Mouse (Mus musculus): ENCODE measurements at regions not wholly inside any gene's neighbourhood (a gene's known extent, or its start where the extent isn't known, plus 50 kb on each side); places are given as distances from the start of the nearest gene placed in this dataset.

DNA sequence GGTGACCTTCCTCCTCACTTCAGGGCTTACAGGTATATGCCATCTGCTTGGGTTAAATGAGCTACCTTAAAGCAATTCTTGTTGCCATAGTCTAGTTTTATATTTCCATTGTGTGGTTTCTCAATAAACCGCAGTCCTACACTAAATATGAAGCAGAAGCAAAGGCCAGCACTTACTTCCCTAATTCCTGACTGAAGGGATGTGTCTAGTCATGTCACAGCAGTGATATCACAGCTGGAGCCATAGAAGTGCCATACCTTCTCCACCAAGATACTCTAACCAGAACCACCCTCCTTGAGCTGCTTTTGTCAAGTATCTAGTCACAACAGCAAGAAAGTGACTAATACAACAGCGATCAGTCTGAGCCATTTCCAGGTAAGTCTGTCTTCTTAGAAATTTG, 283.6 kb upstream of the Myo3a start:
- Histone ChIP-seq H3K4me1 (replicated peaks; ENCODE audit: control insufficient read depth, insufficient read depth, low read length) (no peaks in the 10 kb centered on the region), H3K27me3 (ENCODE audit: control insufficient read depth, insufficient read depth, low read length) (no peaks in the 10 kb centered on the region), H3K4me2 (replicated peaks) (no peak overlapping the region), H3K9me3 (ENCODE audit: control insufficient read depth, low read length) (no peaks in the 10 kb centered on the region), H3K4me3 (replicated peaks; ENCODE audit: low read length) (no peak overlapping the region), H3K36me3 (replicated peaks; ENCODE audit: control insufficient read depth, insufficient read depth) (no peaks in the 10 kb centered on the region), H3K27ac (no peak overlapping the region), H3K9ac (no peak overlapping the region)
- 90% methylated on average over 2 of the region's 2 CpGs for WGBS
- ATAC-seq (ENCODE audit: low FRiP score) (no peak), DNase-seq (ENCODE audit: low spot score) (no peak)

GRCm38 (mm10) chr2:21946484-21946883, 280.8 kb upstream of the Myo3a start:
- no peak overlapping the region for H3K27ac ChIP-seq
- WGBS: 68% methylated on average over 2 of the region's 2 CpGs
- H3K9me3 ChIP-seq (ENCODE audit: control insufficient read depth, low read length): no peaks in the 10 kb centered on the region
- H3K36me3 ChIP-seq (replicated peaks; ENCODE audit: control insufficient read depth, insufficient read depth): no peaks in the 10 kb centered on the region
- DNase-seq (ENCODE audit: low spot score) (no peak), ATAC-seq (ENCODE audit: low FRiP score) (no peak)
- no peak overlapping the region for H3K9ac ChIP-seq
- H3K4me3 ChIP-seq (replicated peaks; ENCODE audit: low read length): no peak overlapping the region
- H3K27me3 ChIP-seq (ENCODE audit: control insufficient read depth, insufficient read depth, low read length): no peaks in the 10 kb centered on the region
- H3K4me2 ChIP-seq (replicated peaks): no peak overlapping the region
- no peaks in the 10 kb centered on the region for H3K4me1 ChIP-seq (replicated peaks; ENCODE audit: control insufficient read depth, insufficient read depth, low read length)

DNA sequence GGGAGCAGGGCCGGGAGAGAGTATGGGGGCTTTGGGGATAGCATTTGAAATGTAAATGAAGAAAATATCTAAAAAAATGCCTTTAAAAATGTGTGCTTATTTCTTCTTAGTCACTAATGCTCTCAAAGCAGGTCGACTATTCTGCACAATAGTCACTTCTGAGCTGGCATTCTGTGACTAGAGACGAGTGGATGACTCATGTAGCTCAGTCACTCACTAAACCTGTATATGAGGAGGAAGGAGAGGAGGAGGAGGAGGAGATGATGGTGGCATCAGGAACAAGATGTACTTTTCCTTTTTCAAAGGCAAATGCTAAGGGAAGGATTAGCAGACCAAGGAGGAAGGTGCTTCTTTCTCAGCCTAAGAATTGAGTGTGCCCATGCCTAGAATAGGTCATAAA, 276.0 kb upstream of the Myo3a start:
- Histone ChIP-seq H3K27me3 (ENCODE audit: control insufficient read depth, insufficient read depth, low read length) (no peaks in the 10 kb centered on the region), H3K36me3 (replicated peaks; ENCODE audit: control insufficient read depth, insufficient read depth) (no peaks in the 10 kb centered on the region), H3K4me3 (replicated peaks; ENCODE audit: low read length) (no peak overlapping the region), H3K4me1 (replicated peaks; ENCODE audit: control insufficient read depth, insufficient read depth, low read length) (0 out of 2 replicates have a peak, but pooled peaks cover under 1% of the 10 kb centered on the region), H3K4me2 (replicated peaks) (no peak overlapping the region), H3K9me3 (ENCODE audit: control insufficient read depth, low read length) (no peaks in the 10 kb centered on the region), H3K9ac (no peak overlapping the region), H3K27ac (no peak overlapping the region)
- ATAC-seq (ENCODE audit: low FRiP score) (no peak), DNase-seq (ENCODE audit: low spot score) (no peak)
- 77% methylated on average over 3 of the region's 3 CpGs for WGBS

GRCm38 (mm10) chr2:21956112-21956963, 271.0 kb upstream of the Myo3a start:
- ATAC-seq (ENCODE audit: low FRiP score) (peak; percentile 56), DNase-seq (ENCODE audit: low spot score) (no peak)
- Histone ChIP-seq H3K36me3 (replicated peaks; ENCODE audit: control insufficient read depth, insufficient read depth) (no peaks in the 10 kb centered on the region), H3K4me3 (replicated peaks; ENCODE audit: low read length) (no peak overlapping the region), H3K9me3 (ENCODE audit: control insufficient read depth, low read length) (no peaks in the 10 kb centered on the region), H3K4me2 (replicated peaks) (no peak overlapping the region), H3K9ac (0 out of 2 replicates have a peak overlapping the region, but pooled peaks have one; percentile 13), H3K4me1 (replicated peaks; ENCODE audit: control insufficient read depth, insufficient read depth, low read length) (0 out of 2 replicates have a peak, but pooled peaks cover 17% of the 10 kb centered on the region), H3K27ac (peak overlapping the region; percentile 63), H3K27me3 (ENCODE audit: control insufficient read depth, insufficient read depth, low read length) (no peaks in the 10 kb centered on the region)
- WGBS: 42% methylated on average over 3 of the region's 3 CpGs

DNA sequence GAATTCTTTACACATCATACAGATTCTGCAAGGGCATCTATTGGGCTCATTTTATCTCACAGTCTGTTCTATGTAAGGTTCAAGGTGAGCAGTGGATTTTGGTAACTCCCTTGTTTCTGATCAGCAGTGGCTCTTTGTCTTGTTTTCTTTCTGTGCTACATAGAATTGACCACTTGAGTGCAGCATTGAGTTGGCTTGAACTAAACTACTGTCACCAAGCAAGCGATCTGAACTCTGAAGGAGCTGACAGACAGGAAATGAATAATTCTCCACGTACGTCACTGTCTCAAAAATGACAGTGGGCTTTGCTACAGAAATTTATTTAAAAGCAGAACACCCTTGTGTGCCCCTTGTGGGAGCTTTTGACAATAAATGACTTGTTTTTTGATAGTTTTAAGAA, 268.9 kb upstream of the Myo3a start:
- Histone ChIP-seq H3K36me3 (replicated peaks; ENCODE audit: control insufficient read depth, insufficient read depth) (no peaks in the 10 kb centered on the region), H3K4me3 (replicated peaks; ENCODE audit: low read length) (no peak overlapping the region), H3K9ac (peak overlapping the region; percentile 47), H3K9me3 (ENCODE audit: control insufficient read depth, low read length) (no peaks in the 10 kb centered on the region), H3K27me3 (ENCODE audit: control insufficient read depth, insufficient read depth, low read length) (no peaks in the 10 kb centered on the region), H3K4me1 (replicated peaks; ENCODE audit: control insufficient read depth, insufficient read depth, low read length) (0 out of 2 replicates have a peak, but pooled peaks cover 26% of the 10 kb centered on the region), H3K27ac (peak overlapping the region; percentile 80), H3K4me2 (replicated peaks) (peak overlapping the region; percentile 33)
- ATAC-seq (ENCODE audit: low FRiP score) (peak; percentile 75), DNase-seq (ENCODE audit: low spot score) (peak; percentile 91)
- 0% methylated on average over 3 of the region's 3 CpGs for whole genome bisulfite sequencing

GRCm38 (mm10) chr2:21958802-21959201, 268.5 kb upstream of the Myo3a start:
- no peak for DNase-seq (ENCODE audit: low spot score)
- H3K27ac ChIP-seq: peak overlapping the region; percentile 80
- no peaks in the 10 kb centered on the region for H3K27me3 ChIP-seq (ENCODE audit: control insufficient read depth, insufficient read depth, low read length)
- no peaks in the 10 kb centered on the region for H3K36me3 ChIP-seq (replicated peaks; ENCODE audit: control insufficient read depth, insufficient read depth)
- H3K4me1 ChIP-seq (replicated peaks; ENCODE audit: control insufficient read depth, insufficient read depth, low read length): peaks cover 30% of the 10 kb centered on the region; the same call in 1 of the 2 replicates
- 43% methylated on average over 3 of the region's 3 CpGs for WGBS
- H3K9me3 ChIP-seq (ENCODE audit: control insufficient read depth, low read length): no peaks in the 10 kb centered on the region
- no peak for ATAC-seq (ENCODE audit: low FRiP score)
- H3K4me3 ChIP-seq (replicated peaks; ENCODE audit: low read length): no peak overlapping the region
- peak overlapping the region; percentile 16 for H3K9ac ChIP-seq
- peak overlapping the region; percentile 33 for H3K4me2 ChIP-seq (replicated peaks)

DNA sequence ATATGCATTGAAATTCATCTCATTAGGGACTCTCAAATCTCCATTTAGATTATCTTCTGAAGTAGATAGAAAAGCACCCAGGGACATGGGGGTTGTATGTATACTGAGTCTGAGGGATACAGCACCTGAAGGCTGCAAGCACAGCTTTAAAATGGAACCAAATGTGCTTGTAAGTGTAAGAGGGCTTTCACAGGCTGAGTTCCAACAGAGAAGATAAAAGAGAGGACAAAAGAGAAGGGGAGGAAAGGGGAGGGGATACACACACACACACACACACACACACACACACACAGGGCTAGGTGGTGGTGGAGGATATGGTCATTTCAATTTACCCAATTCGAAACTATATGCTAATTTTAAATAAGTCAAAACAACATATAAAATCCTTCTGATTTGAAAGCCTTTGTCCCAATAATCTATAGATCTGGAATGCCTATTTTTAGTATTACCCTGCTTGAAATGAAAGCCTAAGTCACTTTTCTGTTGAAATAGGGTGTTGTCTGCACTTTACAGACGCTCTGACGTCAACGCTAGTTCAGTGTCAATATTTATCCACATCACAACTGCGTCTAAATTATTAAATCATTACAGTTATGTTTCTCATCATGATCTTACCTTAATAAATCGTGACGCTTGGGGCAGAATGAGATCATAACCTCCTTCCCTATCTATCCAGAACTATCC, 263.8 kb upstream of the Myo3a start:
- H3K27ac ChIP-seq: peak overlapping the region; percentile 86
- 5% methylated on average over 7 of the region's 7 CpGs for WGBS

GRCm38 (mm10) chr2:21964027-21964605, 263.2 kb upstream of the Myo3a start:
- peak overlapping the region; percentile 86 for H3K27ac ChIP-seq

More for the DNA sequence above, 263.8 kb upstream of the Myo3a start:
- Histone ChIP-seq H3K9me3 (ENCODE audit: control insufficient read depth, low read length) (no peaks in the 10 kb centered on the region), H3K9ac (peak overlapping the region; percentile 49), H3K4me2 (replicated peaks) (peak overlapping the region; percentile 49), H3K36me3 (replicated peaks; ENCODE audit: control insufficient read depth, insufficient read depth) (no peaks in the 10 kb centered on the region), H3K4me3 (replicated peaks; ENCODE audit: low read length) (peak overlapping the region; percentile 18), H3K27me3 (ENCODE audit: control insufficient read depth, insufficient read depth, low read length) (no peaks in the 10 kb centered on the region), H3K4me1 (replicated peaks; ENCODE audit: control insufficient read depth, insufficient read depth, low read length) (peaks cover 27% of the 10 kb centered on the region; the same call in 1 of the 2 replicates)
- ATAC-seq (ENCODE audit: low FRiP score) (peak; percentile 62), DNase-seq (ENCODE audit: low spot score) (peak; percentile 50)

More at GRCm38 (mm10) chr2:21964027-21964605, 263.2 kb upstream of the Myo3a start:
- Histone ChIP-seq H3K4me3 (replicated peaks; ENCODE audit: low read length) (peak overlapping the region; percentile 18), H3K9ac (peak overlapping the region; percentile 49), H3K9me3 (ENCODE audit: control insufficient read depth, low read length) (no peaks in the 10 kb centered on the region), H3K4me1 (replicated peaks; ENCODE audit: control insufficient read depth, insufficient read depth, low read length) (peaks cover 21% of the 10 kb centered on the region; the same call in 1 of the 2 replicates), H3K4me2 (replicated peaks) (peak overlapping the region; percentile 49), H3K36me3 (replicated peaks; ENCODE audit: control insufficient read depth, insufficient read depth) (no peaks in the 10 kb centered on the region), H3K27me3 (ENCODE audit: control insufficient read depth, insufficient read depth, low read length) (no peaks in the 10 kb centered on the region)
- ATAC-seq (ENCODE audit: low FRiP score): peak; percentile 94
- DNase-seq (ENCODE audit: low spot score): peak; percentile 78
- WGBS: 0% methylated on average over 10 of the region's 10 CpGs
